In the genomic region with DNA sequence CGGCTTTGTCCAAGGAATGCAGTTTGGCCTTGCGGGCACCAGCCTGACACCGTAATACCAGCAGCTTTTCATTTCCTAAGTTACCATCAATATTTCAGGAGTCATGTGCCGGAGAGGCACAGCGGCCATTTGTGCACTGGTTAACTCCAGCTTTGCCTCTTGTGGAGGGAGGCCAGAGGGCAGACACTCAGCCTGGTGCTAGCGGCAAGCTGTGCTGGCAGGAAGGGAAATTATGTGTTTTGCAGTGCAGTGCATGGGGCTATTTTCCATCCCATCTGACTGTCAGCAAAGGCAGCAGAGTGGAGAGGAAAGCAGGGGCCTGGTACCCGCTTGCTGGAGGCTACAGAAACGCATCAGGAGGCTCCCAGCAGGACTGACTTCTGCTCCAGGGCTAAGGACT, we compare ENCODE assay signal across 18 mouse cellular contexts. TPM values are rescaled to one million over a fixed set of nuclear protein-coding genes. Genes with fewer than 3 reads are reported as not detected.
A peak's percentile ranks its signal among the peaks of the same experiment; 100 is the strongest.
DNase-seq lines count a peak whose midpoint lies in the region; ATAC-seq and TF ChIP-seq lines count a peak whose summit lies in the region.
"Had no signal": no experiment of that assay in that cellular context is flagged by ENCODE, and none has a peak within 500 bp of the region (broad histone marks: within the 10 kb centered on the region; RNA-seq: fewer than 3 reads in every experiment).

No protein-coding gene starts in this region.

- H3K27me3 ChIP-seq in hindbrain, postnatal 0 days (ENCODE audit: insufficient read depth, low read length), result no peaks in the 10 kb centered on the region

- no peaks in the 10 kb centered on the region for H3K9me3 ChIP-seq in hindbrain, postnatal 0 days (ENCODE audit: low read length)

- no peak overlapping the region for H3K4me3 ChIP-seq in hindbrain, postnatal 0 days (ENCODE audit: low read length)
- H3K4me3 ChIP-seq: erythroblast, embryonic 14.5 days had no signal

- no peaks in the 10 kb centered on the region; the same call in 1 of the 2 replicates for H3K4me1 ChIP-seq in hindbrain, postnatal 0 days (ENCODE audit: insufficient read depth, low read length)

- no peak for TF ChIP-seq CTCF in hindbrain, postnatal 0 days (IDR thresholded peaks at IDR 0.05; ENCODE audit: low read depth)

- no peak overlapping the region for H3K4me2 ChIP-seq in hindbrain, postnatal 0 days (ENCODE audit: low read depth, low read length)

- intact Hi-C loops in heart, postnatal 10 days (cut with DNase I), result no loop called here

- H3K9ac ChIP-seq in hindbrain, postnatal 0 days (replicated peaks; ENCODE audit: low read length), result no peak overlapping the region

- H3K36me3 ChIP-seq in hindbrain, postnatal 0 days (ENCODE audit: insufficient read depth, low read length), result no peaks in the 10 kb centered on the region

- peak; percentile 18; the same call in 1 of the 2 replicates for ATAC-seq in hindbrain, postnatal 0 days

- 42% methylated on average over 8 of the region's 8 CpGs for WGBS in hindbrain, postnatal 0 days

- peak; percentile 50 for DNase-seq in cerebellum, adult 11-12 months
- no peak for DNase-seq in cerebellum, adult 8-10 months
- DNase-seq in brain, adult 2 months (ENCODE audit: low read depth, low spot score), result peak; percentile 64
- peak; percentile 47 to 60 for DNase-seq in cerebellum, postnatal 25 days
- peak; percentile 39 for DNase-seq in hindbrain, postnatal 0 days (ENCODE audit: low spot score)
- DNase-seq in urinary bladder, postnatal 25 days (ENCODE audit: low spot score), result no peak
- DNase-seq in urinary bladder, postnatal 14 days (ENCODE audit: low spot score), result no peak
- no peak for DNase-seq in heart, postnatal 10 days
- DNase-seq: heart, adult 18-20 months; kidney, adult 8-10 months; kidney, postnatal 25 days; lung, adult 18-20 months; lung, postnatal 36 days; right cerebral cortex, postnatal 25 days; thymus, postnatal 14 days had no signal

- peak overlapping the region; percentile 42; the same call in 1 of the 2 replicates for H3K27ac ChIP-seq in hindbrain, postnatal 0 days

RNA-seq across cellular contexts. Expression of gene Abcc8, which starts 35.8 kb away (rescaled TPM):
- 21.7 and 29.8 TPM in 2 replicates for total RNA-seq in hindbrain, postnatal 0 days (2014; rRNA removed)
- polyA plus RNA-seq in hindbrain, postnatal 0 days (2015; fragmentation: Nextera tagmentation; extraction: Ambion mirVana), result 10.1 and 11.2 TPM in 2 replicates
- total RNA-seq in heart, postnatal 10 days (2021), result 10 to 100 TPM; 64.1 to 72.6 TPM
- total RNA-seq: liver, adult 2 months; MEL had no signal
- polyA plus RNA-seq: erythroblast, embryonic 14.5 days; liver, adult 2 months had no signal

RNA-seq across cellular contexts. Expression of gene Kcnj11, which starts 43.5 kb away (rescaled TPM):
- total RNA-seq in hindbrain, postnatal 0 days (2014; rRNA removed), result 13.2 and 18.7 TPM in 2 replicates
- polyA plus RNA-seq in hindbrain, postnatal 0 days (2015; fragmentation: Nextera tagmentation; extraction: Ambion mirVana), result 2.4 and 3.0 TPM in 2 replicates
- 10 to 100 TPM; 77.5 to 85.1 TPM for total RNA-seq in heart, postnatal 10 days (2021)
- total RNA-seq: liver, adult 2 months; MEL had no signal
- polyA plus RNA-seq: liver, adult 2 months had no signal

Comparison
In these comparisons a context has a peak if more than half of its experiments do, and no peak if none do; other contexts are left out.
1. DNase-seq: peak in cerebellum, adult 11-12 months (single experiment), brain, adult 2 months (single experiment), cerebellum, postnatal 25 days (2 of 2) and hindbrain, postnatal 0 days (single experiment); none in cerebellum, adult 8-10 months (single experiment), urinary bladder, postnatal 25 days (single experiment), urinary bladder, postnatal 14 days (single experiment) and heart, postnatal 10 days (0 of 2).